Mouse (Mus musculus) c-Kit-negative CD71-positive TER-119-positive erythroid progenitor cells, embryonic 14.5 days (primary cell): ENCODE results near the gene Ahcyl1.
"Not testable (repeated sequence)": the region's sequence is repeated elsewhere in the genome, so short reads cannot be mapped to it uniquely, and the experiment has no call there.

Experiments
- DNase-seq: peaks from one replicate; pipeline ENCODE4 v3.0.0-alpha.2; 2013; ENCODE audit warnings: low read depth, low spot score

Gene Ahcyl1

DNA sequence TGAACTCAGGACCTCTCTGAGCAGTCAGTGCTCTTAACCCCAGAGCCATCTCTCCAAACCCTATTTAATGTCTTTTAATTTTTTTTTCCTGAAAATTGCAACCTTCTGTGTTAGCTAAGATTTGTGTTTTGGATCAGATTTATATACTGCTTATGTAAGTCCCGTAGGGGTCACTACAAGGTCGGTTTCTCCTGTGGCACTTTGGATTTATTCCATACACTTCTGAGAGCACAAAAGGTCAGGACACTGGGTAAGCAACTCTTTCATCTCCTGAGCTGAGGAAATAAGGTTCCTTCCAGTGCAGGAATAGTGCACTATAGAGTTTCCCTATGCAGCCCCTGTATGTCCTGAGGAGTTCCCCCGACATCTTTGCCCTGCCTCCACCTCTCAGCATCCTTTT lies 40.9 kb downstream of the Ahcyl1 start:
- DNase-seq, result no peak

DNA sequence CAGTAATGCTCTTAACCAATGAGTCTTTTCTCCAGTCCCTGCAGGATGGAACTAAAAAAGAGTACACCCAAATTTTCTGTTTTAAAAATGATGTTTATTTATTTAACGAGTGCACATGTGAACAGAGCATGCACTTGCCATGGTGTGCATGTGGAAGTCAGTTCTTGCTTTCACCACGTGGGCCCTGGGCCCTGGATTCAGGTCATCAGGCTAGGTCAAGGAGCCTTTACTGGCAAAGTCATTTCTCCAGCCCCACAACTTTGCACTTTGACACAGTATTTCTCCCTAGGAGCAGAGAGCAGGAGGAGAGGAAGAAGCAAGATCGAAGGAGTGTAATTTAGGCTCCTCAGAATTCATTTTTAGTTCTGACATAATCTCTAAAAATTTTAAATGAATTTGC lies 41.5 kb downstream of the Ahcyl1 start:
- DNase-seq, result no peak

DNA sequence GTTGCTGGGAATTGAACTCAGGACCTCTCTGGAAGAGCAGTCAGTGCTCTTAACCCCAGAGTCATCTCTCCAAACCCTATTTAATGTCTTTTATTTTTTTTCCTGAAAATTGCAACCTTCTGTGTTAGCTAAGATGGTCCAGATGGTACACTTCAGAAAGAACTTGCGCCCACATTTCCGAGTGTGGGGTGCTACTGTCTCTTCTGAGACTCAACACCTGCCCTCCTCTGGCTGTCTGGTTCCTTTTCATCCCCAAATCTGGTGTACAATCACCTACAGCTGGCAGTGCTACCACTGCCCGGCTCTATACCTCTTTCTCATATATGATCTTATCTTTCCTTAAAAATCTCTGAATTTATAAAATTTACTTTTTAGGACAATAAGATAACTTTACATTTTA lies 43.4 kb downstream of the Ahcyl1 start:
- no peak for DNase-seq

DNA sequence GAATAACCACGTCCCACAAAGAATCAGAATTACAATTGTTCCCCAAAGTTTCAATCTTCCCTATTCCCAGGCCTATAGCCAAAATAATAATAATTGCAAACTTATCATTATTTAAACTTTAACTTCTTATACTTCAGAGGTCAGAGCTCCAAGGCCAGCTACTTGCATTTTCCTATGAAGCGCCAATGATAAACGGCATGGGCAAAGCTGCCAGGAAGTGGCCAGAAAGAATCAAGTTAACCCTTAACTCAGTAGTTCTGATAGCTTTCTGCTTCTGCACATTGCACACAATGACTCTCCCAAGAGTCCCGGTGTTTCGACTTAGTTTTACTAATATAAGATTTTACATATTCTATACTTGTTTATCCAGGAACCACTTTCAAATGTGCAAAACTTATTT lies 46.1 kb downstream of the Ahcyl1 start:
- DNase-seq, result not testable (repeated sequence)

DNA sequence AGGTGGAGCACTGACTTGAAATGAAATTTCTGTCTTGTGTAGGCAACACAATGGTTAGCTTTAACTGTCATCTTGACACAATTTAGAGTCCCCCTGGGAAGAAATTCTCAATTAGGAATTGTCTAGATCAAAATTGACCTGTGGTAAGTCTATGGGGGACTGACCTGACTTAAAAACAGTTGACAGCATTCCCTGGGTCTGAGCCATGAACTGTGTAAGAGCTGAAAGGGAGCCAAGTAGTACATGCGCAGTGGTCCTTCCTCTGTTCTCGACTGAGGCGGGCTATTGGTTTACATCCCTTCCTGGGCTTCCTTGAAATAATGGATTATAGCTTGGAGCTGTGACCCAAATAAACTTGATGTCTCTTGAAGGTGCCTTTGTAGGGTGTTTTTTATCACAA lies 49.4 kb downstream of the Ahcyl1 start:
- no peak for DNase-seq

DNA sequence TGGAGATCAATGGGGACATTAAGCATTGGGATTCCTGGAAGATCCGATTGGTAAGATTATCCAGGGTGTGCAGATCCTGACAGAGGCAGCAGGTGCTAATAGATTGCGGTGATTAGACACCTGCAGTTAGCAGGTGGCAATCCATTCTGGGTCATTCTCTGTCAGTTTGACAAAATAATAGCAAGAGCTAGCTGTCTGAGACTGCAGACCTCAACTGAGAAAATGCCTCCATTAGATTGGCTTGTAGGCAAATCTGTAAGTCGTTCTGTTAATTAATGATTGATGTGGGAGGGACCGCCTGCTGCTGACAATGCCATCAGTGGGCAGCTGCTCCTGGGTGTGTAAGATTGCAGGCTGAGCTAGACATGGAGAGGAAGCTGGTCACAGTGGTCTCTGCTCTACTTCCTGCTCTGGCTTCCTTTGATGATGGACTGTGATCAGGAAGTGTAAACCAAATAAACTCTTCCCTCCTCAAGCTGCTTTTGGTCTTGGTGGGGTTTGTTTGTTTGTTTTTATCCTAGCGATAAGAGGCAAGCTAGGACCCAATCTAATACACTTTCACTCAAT lies 58.7 kb downstream of the Ahcyl1 start:
- no peak for DNase-seq

DNA sequence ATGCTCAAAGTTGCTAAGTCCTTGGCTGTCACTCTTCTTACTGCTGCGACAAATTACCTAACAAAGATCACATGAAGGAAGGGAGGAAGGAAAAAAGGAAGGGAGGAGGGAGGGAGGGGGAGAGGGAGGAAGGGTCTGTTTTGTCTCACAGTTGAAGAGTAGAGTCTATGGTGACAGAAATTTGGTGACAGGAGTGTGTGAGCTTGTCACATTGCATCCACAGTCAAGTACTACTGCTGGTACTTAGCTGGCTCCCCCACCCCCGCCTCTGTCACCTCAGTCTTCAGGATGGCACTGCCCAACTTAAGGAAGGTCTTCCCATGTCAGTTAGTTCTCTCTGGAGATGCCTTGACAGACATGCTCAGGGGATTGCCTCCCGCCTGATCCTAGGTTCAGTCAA lies 60.1 kb downstream of the Ahcyl1 start:
- DNase-seq, result no peak

DNA sequence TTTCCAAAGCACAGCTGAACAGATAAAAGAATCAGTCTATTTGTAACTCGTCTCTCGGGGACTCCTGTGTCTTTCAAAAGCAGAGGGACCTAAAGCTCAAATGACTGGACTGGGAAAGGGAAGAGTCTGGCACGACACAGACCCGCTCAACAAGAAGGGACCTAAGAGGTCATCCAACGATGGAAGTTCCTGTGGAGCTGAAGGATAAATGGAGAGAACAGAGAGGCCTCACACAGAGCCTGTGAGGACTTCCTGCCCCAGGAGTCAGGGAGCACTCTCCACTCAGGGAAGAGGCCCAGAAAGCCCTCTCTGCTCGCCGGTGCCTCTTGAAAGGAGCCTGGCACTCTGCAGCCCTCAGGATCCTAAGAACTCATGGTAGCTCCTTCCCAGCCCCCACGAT lies 60.5 kb downstream of the Ahcyl1 start:
- DNase-seq, result no peak

DNA sequence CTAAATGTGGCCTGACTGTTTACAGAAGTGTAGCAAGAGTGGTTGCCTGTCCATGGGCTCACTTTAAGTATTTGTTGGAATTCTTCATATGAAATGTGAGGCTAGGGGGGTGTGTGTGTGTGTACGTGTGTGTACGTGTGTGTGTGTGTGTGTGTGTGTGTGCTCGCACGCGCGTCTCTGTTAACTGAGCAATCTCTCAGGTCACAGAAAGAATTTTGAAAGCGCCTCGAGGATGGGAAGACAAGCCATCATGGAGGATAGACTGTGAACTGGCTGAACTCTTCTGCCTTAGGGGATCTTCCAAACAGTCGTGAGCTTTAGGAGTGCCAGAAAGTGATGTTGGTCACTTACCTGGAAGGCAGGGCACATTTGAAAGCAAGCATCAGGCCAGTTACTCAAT lies 62.5 kb downstream of the Ahcyl1 start:
- DNase-seq, result no peak

DNA sequence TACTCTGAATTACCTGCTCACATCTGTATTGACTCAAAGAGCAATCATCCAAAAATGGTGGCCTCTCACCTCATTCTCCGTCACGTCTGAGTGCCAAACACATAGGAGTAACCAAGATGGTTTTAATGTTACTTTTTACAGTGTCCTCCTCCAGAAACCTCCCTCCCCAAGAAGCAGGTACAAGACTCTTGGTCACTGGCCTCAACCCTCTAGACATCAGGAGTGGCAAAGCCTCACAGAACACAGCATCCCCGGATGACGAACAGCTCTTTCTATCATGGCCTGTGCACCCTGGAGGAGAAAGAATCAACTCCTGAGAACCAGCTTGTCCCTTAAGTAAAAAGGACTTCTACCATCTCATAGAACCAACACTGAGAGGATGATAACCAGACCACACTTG lies 63.6 kb downstream of the Ahcyl1 start:
- no peak for DNase-seq

DNA sequence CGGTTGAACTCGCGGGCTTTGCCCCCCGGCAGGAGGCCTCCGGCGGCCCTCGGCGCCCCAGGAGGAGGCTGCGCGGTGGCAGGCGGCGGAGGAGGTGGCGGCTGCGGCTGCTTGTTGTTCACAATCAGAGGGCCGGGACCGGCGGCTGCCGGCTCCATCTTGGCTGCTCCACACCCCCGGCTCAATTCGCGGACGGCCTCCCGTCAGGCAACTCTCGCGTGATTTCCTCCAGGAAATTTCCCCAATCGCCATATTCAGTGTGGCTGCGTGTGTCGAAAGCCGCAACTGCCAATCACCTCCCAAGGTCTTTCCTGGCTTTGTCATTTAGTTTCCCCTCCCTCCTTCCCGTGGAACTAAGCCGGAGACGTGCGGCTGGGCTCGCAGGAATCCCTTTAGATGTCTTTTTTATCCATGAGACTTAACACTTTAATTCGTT lies 64.8 kb downstream of the Ahcyl1 start, which contains the start of gene Strip1:
TSS of gene Strip1 (minus strand) at position 172 of the 436 bp plus-strand sequence.
- DNase-seq, result peak; percentile 80

DNA sequence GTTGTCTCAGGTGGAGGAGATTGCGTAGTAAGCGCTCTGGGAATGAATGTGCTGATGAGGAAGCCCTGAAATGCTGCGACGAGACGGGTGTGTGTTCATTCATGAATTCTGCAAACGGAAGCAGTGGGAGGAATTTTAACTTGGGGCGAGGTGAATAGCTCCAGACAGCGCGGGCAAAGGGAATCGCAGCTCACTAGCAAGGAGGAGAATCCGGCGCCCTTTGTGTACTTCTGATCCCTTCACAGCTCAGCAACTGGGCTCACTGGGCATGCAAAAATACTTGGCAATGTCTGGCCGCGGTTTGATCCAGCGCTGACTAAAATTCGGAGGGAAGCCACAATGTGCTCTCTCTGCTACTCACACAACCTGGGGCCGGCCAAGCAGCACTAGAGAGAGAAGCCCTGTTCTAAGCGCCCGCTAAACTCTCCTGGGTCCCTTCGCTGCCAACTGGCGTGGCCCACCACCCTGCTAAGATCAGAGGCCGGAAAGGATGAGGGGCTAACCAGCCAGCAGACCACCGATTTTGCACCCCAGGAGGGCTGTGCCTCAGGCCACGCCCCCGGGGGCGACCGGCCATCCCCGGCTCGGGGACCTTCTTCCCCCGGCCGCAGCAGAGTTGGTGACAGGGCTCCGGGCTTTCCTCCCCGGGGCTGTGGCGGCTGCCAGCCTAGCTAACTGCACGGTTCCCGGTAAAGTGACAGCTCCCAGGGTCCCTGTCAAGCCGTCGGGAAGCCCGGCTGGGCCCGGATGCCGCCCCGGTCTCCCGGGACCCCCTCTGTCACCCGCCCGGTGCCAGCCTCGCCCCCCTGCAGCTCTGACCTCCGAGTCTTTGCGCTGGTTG lies 65.5 kb downstream of the Ahcyl1 start, which contains the start of gene Gm10961:
TSS of gene Gm10961 (plus strand) at position 641 of the 841 bp plus-strand sequence.
- DNase-seq, result peak; percentile 20

DNA sequence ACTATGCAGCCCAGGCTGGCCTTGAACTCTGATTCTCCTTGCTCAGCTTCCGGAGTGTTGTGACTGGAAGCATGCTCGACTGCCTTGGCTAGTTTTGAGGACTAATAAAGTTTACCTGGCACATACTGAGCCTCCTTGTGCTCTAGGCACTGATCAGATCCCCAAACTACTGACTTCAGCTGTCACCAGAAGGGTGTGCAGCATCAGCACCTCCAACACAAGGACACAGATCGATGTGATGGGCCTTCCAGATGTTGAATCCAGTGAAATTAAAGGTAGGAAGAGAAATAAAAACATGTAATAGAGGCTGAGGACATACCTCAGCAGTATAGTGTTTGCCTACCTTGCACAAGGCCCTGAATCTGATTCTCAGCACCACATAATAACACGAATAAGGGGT lies 66.9 kb downstream of the Ahcyl1 start:
- no peak for DNase-seq

DNA sequence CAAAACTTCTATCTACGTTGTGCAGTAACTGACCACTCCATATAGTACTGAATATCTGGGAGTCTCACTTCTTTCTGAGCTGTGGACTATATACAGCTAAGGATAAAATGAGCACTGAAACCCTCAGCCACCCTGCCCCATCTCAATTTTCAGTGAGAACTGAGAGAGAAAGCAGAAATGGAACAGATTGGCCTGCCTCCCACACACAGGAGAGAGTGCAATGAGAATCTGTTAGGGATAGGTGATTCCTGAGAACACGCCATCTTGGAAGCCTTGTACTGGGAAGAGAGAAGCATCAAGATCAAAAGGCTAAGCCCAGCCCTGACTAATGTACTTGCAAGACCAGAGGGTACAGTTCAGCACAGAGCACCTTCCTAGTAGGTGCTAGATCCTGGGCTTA lies 67.8 kb downstream of the Ahcyl1 start:
- no peak for DNase-seq

DNA sequence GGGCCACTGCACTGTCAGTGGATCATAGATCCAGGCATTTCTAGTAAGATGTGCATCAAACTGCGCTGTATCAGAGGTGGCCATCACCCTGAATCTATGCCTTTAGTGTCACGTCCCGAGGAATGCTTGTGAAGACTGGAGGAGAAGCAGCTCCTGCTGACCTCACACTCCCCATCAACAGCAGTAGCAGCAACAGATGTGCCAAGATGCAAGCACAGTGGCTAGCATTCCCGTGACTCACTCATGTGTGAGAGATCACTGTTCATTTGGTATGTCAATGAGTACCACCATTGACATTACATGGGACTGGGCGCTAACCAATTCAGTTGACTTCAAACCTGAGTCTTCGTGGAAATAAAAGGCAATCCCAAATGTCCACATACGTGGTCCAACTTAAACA lies 68.7 kb downstream of the Ahcyl1 start:
- no peak for DNase-seq

DNA sequence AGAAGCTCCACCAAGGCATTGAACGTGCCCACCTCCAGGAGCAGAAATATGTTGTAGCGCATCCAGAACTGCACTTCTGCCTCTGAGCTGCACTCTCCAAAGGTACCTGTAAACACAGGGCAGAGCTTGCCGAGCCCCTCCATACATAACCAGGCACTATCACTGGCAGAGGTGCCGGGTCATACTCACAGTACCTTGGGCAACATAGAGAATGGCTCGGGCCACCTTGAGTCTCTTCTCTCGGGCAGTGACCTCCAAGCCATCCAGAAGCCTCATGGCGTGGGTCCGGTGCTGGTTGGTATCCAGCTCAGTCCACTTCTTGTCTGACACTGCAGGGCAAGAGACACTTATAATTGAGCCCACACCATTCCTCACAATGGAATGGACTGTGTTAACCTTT lies 69.6 kb downstream of the Ahcyl1 start:
- no peak for DNase-seq

DNA sequence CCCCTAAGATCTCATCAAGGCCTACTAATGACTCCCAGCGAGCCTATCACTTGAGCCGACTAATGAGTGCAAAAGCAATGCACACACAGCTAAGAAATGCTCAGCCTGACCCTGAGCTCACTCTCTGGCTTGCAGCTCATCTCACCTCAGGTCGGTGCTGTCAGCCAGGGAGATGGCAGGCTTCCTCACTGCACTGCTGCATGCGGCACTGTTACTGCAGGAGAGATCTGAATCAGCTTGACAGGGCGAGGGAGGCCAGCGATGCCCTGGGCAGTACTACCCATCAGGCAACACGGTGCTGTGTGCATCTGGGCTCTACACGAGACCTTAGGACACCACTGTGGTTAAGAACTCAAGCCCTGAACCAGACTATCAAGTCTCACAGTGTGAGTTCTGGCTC lies 70.8 kb downstream of the Ahcyl1 start:
- DNase-seq, result no peak

DNA sequence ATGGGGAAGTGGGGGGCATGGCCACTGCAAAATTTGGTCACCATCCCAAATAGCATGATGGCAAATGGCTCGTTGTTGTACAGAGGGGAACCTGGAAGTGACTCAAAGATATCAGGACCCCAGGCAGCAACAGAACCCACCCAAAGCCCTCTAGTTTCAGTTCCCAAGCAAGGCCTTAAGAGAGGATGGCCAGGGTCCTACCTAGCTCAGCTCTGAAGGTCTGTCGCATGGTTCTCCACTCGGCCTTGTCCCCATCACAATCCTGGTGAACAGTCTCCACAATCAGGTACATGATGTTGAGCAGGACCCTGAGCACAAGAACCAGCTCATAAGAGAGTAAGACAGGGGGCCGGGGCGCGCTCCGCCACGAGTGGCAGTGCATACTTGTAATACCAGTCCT lies 71.9 kb downstream of the Ahcyl1 start:
- DNase-seq, result no peak

DNA sequence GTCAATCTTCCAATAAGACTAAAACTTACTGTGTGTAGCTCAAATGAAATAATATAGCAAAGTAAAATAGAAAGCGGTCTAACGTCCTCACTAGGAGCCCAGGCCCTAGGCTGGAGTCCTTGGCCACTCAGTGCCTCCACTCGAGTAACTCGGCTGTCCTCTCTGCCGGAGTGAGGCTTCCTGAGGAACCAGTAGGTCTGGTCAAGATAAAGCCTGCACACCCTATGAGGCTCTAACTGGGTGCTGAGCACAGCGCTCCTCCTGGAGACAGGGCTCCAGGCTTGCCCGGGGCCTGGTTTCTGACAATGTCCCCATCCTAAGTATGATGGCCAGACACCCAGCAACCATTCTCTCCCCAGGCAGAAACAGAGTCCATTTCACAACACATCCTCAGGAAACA lies 73.8 kb downstream of the Ahcyl1 start:
- DNase-seq, result no peak

DNA sequence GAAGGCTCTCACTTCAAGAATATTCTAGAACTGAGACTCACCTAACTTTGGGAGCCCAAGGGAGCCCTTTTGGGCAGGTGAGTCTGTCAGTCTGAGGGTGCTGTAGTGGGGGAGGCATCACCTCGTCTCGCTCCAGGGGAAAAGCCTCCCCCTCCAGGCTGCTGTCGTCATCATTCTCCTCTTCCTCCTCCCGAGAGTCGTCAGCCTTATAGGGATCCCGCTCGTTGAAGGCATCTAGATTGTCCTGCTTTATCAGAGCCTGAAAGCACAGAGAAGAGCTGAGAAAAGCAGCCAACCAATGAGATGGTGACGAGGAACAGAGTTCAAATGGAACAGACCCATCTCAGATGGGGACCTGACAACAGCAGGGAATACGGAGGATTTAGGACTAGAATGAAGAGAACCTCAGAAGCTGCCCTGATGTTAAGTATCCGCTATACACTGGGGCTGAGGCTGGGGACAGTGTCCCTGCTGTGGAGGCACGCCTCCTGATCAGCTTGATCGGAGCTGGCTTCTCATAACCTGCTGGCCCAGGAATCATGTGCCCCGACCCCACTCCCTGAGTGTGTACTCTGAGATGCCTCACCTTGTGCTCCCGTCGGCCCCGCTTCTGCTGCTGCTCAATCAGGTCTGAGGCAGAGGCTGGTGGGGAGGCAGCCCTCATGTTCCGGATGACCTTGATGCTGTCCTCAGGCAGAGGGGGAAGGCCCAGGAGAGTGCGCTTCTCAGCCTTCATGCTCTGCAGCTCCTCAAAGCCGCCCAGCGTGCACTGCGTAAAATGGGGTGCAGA lies 74.9 kb downstream of the Ahcyl1 start:
- no peak for DNase-seq

DNA sequence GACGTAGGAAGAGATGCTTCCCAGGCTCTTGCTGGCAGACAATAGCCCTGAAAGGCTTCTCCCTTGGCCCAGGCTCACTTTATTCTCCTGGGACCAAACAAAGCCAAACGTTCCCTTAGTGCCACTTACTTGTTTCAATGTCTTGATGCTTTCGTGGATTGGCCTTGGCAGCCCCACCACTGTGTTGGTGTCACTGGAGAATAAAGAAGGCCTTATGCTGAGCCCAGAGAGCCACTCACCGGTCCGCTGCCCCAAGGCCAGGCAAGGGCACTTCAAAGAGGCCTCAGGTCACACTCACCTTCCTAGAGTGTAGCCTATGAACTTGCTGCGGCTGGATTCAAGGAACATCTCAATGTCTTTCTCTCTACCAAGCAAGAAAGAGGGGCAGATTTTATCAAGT lies 76.4 kb downstream of the Ahcyl1 start:
- DNase-seq, result no peak

DNA sequence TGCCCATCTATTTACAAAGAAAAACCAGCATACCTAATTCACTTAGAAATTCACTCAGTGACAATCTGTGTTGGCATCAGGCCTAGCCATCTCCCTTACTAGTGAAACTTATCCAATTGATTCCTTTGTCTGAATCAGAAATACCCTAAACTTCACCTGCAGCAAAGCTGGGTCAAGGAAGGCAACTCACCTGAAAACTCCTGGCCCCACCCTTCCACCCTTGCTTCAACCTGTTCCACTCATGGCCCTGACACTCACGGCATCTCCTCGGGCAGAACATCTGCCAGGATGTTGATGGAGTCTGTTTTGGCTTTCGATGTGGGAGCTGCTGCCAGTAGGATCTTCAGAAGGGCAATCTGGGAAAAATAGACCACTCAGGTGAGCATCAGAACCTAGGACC lies 78.6 kb downstream of the Ahcyl1 start:
- DNase-seq, result no peak
